Mouse (Mus musculus) embryonic fibroblast, embryonic 13.5 days (primary cell): ENCODE measurements at regions not wholly inside any gene's neighbourhood (a gene's known extent, or its start where the extent isn't known, plus 50 kb on each side); places are given as distances from the start of the nearest gene placed in this dataset.

Experiments
- CTCF ChIP-seq: IDR thresholded peaks from 2 replicates; pipeline ENCODE4 v1.5.1; 2011; ENCODE audit warnings: mild to moderate bottlenecking, control low read depth, low read length, moderate library complexity, borderline replicate concordance; ENCODE audit not compliant: insufficient read depth
- POLR2A ChIP-seq: IDR thresholded peaks from 2 replicates; pipeline ENCODE4 v1.6.1; 2011; ENCODE audit warnings: low read depth, mild to moderate bottlenecking, control low read depth, low read length, moderate library complexity

GRCm38 (mm10) chr1:76336011-76336410 lies 789.9 kb downstream of the Slc4a3 start:
- TF ChIP-seq CTCF (no peak), POLR2A (no peak)
